Mouse (Mus musculus) bone marrow, adult 2 months (tissue): ENCODE data around the gene Il12rb1.

Experiments used
- CTCF ChIP-seq: fragments of 200-500 bp; IDR thresholded peaks from 2 replicates; pipeline ENCODE4 v1.5.1; 2011; ENCODE audit warnings: low read length, control low read depth; ENCODE audit not compliant: control insufficient read depth, insufficient read depth
- POLR2A ChIP-seq: fragments of 200-500 bp; IDR thresholded peaks from 2 replicates; pipeline ENCODE4 v1.6.1; 2011; ENCODE audit warnings: low read depth, mild to moderate bottlenecking, control low read depth, low read length, borderline replicate concordance; ENCODE audit not compliant: control insufficient read depth

GRCm38 (mm10) chr8:70842484-70842883 lies 34.2 kb downstream of the Il12rb1 start:
- no peak for TF ChIP-seq CTCF
- TF ChIP-seq POLR2A: no peak; the same call in 1 of the 2 replicates
